Mouse (Mus musculus) myocyte (in vitro differentiated cells): ENCODE results near the gene Sugt1.

Source experiments
- CEBPB ChIP-seq: IDR thresholded peaks from 2 replicates; pipeline ENCODE4 v1.6.1; 2011; ENCODE audit warnings: mild to moderate bottlenecking, moderate library complexity; ENCODE audit not compliant: poor library complexity, insufficient read depth, severe bottlenecking
- E2F4 ChIP-seq: IDR thresholded peaks from one replicate; pipeline ENCODE4 v1.6.1; 2011; ENCODE audit warnings: mild to moderate bottlenecking, control low read depth, moderate library complexity; ENCODE audit not compliant: insufficient read depth
- MAX ChIP-seq: IDR thresholded peaks from one replicate; pipeline ENCODE4 v1.6.1; 2011; ENCODE audit warnings: low read depth, mild to moderate bottlenecking, control low read depth
- MYOD1 ChIP-seq, 3 experiments: IDR thresholded peaks; one replicate each; pipeline ENCODE4 v1.6.1; 2011; ENCODE audit warnings: control low read depth in 2 of 3, low read depth in 2 of 3, mild to moderate bottlenecking in 2 of 3, moderate library complexity in 1 of 3; ENCODE audit not compliant: insufficient read length in 2 of 3, control insufficient read depth in 1 of 3
- MYOG ChIP-seq, 3 experiments: IDR thresholded peaks; one replicate each; pipeline ENCODE4 v1.6.1; 2011; ENCODE audit warnings: control low read depth in 2 of 3, low read depth in 2 of 3, mild to moderate bottlenecking in 2 of 3; ENCODE audit not compliant: insufficient read length in 2 of 3, control insufficient read depth in 1 of 3, insufficient read depth in 1 of 3
- POLR2A ChIP-seq: IDR thresholded peaks from one replicate; pipeline ENCODE4 v1.6.1; 2011; ENCODE audit warnings: low read depth, mild to moderate bottlenecking, control low read depth, moderate library complexity; ENCODE audit not compliant: insufficient read length
- POLR2AphosphoS2 ChIP-seq: IDR thresholded peaks from one replicate; pipeline ENCODE4 v1.6.1; 2011; ENCODE audit warnings: low read depth, control low read depth; ENCODE audit not compliant: insufficient read length
- REST ChIP-seq: IDR thresholded peaks from one replicate; pipeline ENCODE4 v1.6.1; 2011; ENCODE audit warnings: mild to moderate bottlenecking, control low read depth, moderate library complexity; ENCODE audit not compliant: insufficient read depth, insufficient read length
- SRF ChIP-seq: IDR thresholded peaks from one replicate; pipeline ENCODE4 v1.6.1; 2011; ENCODE audit warnings: low read depth; ENCODE audit not compliant: control insufficient read depth, insufficient read length
- TCF12 ChIP-seq: IDR thresholded peaks from one replicate; pipeline ENCODE4 v1.6.1; 2011; ENCODE audit warnings: mild to moderate bottlenecking, control low read depth; ENCODE audit not compliant: poor library complexity, insufficient read depth, severe bottlenecking
- TCF3 ChIP-seq: IDR thresholded peaks from one replicate; pipeline ENCODE4 v1.6.1; 2011; ENCODE audit warnings: low read depth, control low read depth; ENCODE audit not compliant: insufficient read length
- USF1 ChIP-seq: IDR thresholded peaks from one replicate; pipeline ENCODE4 v1.6.1; 2011; ENCODE audit warnings: low read depth, mild to moderate bottlenecking, control low read depth, moderate library complexity

- no peak for TF ChIP-seq POLR2A
- no peak for TF ChIP-seq USF1
- no peak for TF ChIP-seq MAX
- TF ChIP-seq MYOD1 (IDR thresholded peaks at IDR 0.05; ENCODE audit: control insufficient read depth in 1 of 3, insufficient read length in 2 of 3, low read depth in 2 of 3), result no peak
- TF ChIP-seq TCF12, result no peak
- TF ChIP-seq E2F4, result no peak
- no peak for TF ChIP-seq TCF3
- no peak for TF ChIP-seq REST
- TF ChIP-seq POLR2AphosphoS2, result no peak
- no peak for TF ChIP-seq CEBPB
- TF ChIP-seq SRF, result no peak
- TF ChIP-seq MYOG (IDR thresholded peaks at IDR 0.05; ENCODE audit: control insufficient read depth in 1 of 3, insufficient read depth in 1 of 3, insufficient read length in 2 of 3, low read depth in 2 of 3), result no peak
Observed at GRCm38 (mm10) chr14:79632330-79632729, 44.8 kb downstream of the Sugt1 start.
